Mouse (Mus musculus): ENCODE measurements around the gene Slc6a11.

The Slc6a11 gene

DNA sequence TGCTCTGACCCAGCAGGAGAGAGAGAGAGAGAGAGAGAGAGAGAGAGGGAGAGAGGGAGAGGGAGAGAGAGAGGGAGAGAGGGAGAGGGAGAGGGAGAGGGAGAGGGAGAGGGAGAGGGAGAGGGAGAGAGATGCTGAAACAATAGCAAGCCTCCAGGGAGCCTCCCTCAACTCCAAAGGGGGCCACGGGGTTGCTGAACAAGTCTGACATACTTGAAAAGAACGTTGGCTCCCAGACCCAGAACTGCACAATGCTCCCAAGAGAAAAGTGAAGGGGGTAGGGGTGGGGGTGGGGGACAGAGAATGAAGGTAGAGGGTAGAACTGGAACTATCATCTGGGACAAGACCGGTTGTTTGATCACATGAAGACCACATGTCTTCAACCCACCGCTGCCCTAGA is 136.9 kb downstream of the Slc6a11 start:
- DNase-seq (ENCODE audit: low spot score): no peak

DNA sequence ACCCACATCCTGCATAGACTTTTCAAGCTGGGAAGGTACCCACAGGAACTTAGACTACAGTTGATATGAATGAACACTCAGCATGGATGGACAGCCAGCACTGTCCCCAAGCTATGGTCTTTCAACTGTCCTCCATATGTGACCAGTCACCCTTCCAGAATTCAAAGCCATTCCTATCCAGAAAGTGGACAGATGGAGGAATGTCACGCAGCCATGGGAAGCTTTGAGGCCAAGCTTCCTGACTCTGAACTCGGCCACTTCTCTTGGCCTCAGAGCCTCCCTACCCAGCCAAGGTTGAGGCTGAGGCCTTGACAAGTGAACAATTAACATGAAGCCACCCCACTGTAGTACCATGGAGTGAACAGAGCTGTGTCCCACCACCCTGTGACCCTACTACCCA is 138.5 kb downstream of the Slc6a11 start:
- no peak for DNase-seq (ENCODE audit: low spot score)

DNA sequence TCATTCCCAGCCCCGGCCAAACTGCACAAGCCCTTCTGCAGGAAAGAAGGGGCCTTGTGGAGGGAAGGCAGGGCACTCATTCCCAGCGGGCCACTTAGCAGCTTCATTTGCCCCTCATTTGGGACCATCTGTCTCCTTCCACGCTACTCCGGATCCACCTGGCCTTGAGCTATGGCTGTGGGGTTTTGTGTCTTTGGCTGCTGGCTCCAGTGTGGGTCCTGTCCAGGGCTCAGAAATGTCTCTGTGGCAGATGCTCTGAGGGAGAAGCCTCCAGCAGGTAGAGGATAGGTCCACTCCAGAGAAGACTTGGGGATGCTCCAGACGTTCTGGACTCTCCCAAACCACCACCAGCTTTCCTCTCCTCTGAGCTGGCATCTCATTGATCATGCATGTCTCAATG is 139.8 kb downstream of the Slc6a11 start:
- DNase-seq (ENCODE audit: low spot score): no peak

DNA sequence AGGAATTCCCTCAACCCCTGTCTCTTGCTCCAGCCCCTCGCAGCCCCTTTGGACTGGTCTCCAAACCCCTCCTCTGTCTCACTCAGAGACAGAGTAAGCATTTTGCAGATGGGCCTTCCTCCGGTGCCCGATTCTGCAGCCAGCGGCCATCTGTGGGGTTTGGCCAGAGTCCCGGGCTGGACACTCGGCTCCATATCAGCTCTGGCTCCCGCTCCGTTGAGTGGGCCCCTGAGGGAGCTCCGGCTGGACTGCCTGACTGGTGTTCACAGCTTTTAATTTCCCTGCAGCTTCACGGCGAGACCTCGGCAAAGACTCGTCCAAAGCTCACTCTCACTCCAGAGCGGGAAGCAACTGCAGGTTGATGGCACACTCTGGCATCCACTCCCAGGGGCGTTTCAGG is 141.2 kb downstream of the Slc6a11 start:
- no peak for DNase-seq (ENCODE audit: low spot score)

DNA sequence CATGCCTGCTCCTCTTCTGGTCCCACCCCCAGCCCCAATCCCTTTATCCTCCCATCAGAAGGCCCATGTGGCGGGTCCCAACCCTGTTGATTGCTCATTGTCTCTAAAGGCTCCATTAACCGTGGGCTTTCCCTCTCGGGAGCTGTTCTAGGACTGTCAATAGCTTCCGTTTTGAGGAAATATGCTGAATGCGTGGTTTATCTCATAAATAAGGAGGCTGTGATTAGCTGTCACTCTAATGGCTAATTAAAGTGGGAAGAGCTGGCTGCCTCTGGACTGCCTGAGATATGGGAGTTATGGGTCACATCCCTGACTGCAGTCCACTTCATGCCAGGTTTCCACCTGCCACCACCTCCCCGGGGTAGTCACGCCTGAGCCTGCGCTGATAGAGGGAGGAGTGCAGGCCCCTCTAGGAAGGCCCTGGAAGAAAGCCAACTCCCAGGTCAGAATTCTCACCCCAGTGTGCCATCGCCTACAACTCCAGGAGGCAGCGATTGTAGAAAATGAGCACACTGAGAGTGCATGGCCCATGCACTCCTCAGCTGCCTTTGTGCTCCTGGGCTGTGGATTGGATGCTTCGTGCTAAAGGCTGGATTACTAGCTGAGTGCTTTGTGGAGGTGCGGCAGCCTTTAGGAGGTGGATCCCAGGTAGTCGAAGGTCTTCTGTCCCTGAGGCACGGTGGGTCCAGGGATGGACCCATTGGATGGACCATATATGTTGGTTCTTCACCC is 143.1 kb downstream of the Slc6a11 start:
- DNase-seq (ENCODE audit: low spot score): no peak

DNA sequence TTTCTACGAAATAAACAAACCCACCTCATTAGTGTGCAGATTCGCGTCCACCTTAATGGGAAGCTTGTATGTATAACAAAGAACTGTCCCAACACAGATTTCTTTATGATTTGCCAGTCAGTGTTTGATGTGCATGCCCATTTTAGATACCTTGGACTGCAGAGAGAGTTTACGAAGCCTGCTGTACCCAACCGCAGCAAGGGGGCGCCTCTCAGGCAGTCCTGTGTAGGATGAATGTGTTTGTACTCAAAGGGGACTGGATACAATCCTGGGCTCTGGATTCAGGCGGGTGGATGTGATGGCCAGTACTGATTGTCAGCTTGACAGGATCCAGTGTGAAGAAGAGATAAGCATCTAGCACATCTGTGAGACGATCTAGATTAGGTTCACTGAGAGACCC is 144.8 kb downstream of the Slc6a11 start:
- no peak for DNase-seq (ENCODE audit: low spot score)

DNA sequence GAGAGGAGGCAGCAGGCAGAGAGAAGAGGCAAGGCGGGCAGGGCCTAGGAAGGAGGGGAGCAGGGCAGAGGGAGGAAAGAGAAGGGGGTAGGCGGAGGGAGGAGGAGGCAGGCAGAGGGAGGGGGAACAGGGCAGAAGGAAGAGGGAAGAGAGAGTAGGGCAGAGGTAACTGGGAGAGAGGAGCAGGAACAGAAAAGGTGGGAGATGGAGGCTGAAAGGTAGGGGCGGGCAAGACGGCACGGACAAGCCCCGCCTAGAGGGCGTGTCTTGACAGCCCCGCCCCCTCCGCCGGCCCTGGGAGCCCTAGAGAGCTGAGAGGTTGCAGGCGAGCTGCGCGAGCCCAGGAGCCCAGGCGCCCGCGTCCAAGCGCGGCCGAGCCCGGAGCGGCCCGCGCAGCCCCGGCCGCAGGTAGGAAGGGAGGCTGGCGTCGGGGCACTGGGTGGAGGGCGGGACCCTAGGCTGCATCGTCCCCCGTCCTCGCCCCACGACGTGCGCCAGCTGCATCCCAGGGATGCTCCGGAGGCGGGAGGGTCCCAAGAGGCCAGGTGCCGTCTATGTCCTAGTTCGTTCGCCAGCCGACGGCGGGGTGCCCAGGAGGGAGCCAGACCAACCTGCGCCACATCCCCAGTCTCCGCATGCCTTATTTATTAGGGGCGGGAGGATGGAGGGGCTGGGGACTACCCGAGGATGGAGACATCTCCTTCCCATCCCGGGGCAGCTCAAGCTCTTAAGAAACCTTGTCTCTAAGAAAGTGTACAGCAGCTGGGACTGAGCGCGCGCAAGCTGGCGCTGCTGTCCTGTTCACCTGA is 151.6 kb downstream of the Slc6a11 start, which contains the start of gene Slc6a1:
TSS of gene Slc6a1 (plus strand) at position 167 of the 809 bp plus-strand sequence.
- peak; percentile 21 for DNase-seq (ENCODE audit: low spot score)

DNA sequence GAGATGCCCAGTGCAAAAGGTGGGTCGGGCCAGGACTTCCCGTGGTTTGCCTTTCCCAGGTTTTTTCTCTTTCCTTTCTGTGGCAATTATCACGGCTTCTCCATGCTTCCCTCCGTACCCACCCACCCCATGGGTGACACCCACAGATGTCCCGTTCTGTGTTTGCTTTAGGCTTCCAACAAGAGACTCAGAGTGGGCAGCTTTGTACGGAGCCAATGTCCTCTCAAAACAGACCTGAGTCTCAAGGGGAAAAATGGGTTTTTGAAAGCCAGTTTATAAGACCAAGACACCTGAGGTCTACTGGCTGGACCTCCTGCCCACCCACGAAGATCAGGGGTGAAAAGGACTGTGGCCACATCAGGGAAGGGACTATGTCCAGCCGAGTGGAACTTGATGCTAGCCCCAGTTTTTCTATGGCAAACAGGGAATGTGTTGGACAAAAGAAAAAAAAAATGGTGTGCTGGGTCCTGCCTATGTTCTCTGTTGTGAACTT is 152.3 kb downstream of the Slc6a11 start:
- no peak for DNase-seq (ENCODE audit: low spot score)

DNA sequence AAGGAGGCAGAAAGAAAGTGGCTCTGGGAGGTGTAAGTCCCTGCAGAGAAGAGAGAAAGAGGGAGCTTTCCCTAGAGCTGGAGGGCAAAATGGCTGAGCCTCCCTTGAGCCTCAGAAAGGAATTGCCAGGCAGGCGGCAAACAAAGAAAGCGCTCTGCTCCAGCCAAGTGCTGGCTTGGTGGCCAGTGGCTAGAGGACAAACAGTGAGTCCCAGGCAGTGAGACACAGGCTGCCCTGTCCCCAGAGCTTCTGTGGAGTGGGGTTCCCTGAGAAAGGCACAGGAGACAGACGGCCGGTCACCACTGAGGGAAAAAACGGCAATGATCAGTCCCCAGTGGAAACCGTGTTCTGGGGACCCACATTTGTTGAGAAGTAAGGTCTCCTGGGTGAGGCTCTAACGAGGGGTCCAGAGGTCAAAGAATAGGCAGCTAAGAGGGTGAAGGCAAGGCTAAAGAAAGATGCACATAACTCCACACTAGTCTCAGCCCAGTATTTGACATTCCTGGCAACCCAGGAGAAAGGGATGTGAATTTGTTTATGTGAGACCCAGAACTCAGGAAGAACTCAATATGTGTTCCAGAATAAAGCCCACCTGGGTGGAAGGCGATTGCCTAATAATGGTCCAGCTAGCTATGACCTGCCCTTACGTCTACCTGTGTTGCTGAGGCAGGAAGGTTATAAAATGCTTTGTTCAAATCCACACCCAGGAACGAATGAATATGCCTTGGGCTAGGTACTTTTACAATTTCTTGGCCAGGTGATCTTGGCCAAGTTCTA is 153.1 kb downstream of the Slc6a11 start:
- DNase-seq (ENCODE audit: low spot score): no peak

DNA sequence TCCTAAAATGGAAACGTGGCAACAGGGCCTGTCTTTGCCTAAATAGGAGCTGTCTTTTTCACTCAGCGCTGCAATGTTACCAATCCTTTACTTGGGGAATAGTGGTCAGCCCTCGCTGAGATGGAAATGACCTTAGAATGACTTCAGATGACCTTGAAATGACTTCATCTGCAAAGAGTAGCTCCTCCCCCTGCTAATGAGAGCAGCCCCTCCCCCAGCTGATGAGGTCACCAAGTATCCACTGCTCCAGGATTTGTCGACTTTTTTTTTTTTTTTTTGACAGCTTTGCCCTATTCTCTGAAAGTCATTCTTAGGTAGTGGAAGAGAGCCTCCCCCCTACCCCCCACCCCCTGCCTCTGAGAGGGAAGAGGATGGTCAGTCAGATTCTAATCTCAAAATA is 154.4 kb downstream of the Slc6a11 start:
- no peak for DNase-seq (ENCODE audit: low spot score)

DNA sequence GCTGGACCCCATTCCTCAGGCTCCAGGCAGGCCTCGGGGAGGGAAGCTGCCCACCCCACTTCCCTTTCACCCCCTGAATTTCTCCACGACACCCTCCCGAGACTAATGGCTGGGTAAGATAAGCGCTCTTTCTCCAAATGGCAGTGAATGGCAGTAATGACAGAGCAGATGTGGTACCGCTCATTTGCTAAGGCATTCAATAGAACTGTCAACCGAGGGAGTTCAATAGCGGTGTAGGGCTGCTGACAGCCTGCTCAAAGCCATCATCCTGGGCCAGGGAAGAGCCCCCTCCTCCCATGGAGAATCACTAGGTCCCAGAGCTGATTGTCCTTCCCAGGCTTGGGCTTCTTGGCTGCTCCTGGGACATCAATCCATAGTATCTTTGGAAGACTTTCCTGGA is 158.1 kb downstream of the Slc6a11 start:
- no peak for DNase-seq (ENCODE audit: low spot score)

DNA sequence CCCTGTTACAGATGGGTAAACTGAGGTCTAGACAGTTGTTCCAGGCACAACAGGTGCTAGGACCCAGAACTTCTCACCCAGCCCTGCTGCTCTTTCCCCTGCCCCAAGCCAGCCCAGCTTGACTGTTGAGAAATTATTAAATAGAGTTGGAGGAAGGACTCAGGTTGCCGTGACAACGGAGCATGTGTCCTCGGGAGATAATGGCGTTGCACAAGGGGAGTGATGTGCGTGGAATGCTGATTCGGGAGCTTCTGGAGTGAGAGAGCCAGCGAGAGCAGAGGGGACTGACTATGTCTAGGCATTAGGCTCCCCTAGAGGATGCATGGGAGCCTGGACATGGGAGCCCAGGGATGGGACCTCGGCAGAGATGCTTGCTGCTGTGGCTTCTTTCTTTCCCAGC is 159.1 kb downstream of the Slc6a11 start:
- no peak for DNase-seq (ENCODE audit: low spot score)

DNA sequence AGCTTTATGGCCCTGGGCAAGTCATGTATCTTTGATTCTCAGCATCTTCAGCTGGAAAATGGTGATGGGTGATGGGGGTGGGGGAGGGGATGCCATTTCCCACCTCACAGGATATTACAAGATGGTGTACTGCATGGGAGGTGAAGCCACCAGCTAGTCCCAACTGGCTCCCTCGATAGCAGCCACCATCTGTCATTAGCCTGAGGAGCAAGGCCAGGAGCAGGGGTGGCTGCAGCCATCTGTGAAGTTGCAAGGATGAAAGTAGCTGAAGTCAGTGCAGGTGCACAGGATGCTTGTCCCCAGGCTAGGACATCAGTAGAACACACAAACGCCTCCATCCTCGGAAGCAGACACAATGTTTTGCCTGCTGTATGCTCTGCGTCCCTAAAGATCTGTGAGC is 159.9 kb downstream of the Slc6a11 start:
- DNase-seq (ENCODE audit: low spot score): no peak

DNA sequence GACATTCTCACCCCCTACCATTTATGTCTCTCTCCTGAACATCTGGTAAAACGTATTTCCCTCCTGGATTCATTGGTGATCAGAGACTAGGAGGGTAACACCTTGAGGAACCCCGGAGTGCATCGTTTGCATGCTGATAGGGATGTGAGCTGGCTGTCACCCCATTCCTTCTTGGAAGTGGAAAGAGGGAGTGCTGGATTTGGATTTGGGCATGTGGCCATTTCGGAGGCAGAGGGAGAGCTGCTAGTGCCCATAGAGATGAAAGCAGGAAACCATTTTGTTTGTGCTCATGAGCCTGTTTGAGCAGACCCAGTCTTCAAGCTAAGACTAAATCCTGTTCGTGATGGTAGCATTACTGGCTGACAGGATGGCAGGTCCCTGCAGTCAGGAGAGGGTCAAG is 160.4 kb downstream of the Slc6a11 start:
- no peak for DNase-seq (ENCODE audit: low spot score)

DNA sequence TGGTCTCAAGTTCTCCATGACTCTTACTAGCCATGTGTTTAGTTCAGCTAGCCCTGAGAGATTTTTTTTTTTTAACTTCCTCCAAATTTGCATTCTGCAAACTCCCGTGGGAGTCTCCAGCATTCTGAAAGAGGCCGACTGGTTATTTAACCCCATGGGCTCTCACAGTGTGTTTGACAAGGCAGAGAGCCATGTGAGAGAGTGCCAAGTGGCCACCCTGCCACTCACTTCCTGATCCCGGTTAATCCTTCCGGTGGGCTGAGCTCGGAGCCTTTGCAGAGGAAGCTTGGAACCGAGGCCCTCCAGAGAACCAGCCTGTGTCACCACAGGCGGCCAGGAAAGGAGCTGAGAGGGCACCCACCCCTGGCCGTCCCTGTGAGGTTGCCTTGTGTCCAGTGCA is 162.5 kb downstream of the Slc6a11 start:
- DNase-seq (ENCODE audit: low spot score): no peak

DNA sequence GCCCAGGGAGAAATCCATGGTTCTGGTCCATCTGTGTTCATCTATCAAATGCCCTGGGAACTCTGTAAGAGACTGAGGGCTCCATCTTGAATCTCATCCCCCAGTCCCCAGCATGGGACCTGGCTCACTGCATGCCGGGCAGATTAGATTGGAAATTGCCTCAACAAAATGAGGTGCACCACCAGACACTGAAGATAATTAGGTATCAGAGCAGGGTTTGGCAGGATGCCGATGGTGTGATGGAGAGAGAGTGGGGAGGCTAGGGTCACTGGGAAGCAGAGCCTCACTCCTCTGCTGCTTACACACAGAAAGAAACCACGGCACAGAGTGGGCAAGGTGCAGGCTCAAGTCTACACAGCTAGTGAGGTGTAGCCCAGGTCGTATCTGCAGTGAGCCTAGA is 164.0 kb downstream of the Slc6a11 start:
- DNase-seq (ENCODE audit: low spot score): no peak

DNA sequence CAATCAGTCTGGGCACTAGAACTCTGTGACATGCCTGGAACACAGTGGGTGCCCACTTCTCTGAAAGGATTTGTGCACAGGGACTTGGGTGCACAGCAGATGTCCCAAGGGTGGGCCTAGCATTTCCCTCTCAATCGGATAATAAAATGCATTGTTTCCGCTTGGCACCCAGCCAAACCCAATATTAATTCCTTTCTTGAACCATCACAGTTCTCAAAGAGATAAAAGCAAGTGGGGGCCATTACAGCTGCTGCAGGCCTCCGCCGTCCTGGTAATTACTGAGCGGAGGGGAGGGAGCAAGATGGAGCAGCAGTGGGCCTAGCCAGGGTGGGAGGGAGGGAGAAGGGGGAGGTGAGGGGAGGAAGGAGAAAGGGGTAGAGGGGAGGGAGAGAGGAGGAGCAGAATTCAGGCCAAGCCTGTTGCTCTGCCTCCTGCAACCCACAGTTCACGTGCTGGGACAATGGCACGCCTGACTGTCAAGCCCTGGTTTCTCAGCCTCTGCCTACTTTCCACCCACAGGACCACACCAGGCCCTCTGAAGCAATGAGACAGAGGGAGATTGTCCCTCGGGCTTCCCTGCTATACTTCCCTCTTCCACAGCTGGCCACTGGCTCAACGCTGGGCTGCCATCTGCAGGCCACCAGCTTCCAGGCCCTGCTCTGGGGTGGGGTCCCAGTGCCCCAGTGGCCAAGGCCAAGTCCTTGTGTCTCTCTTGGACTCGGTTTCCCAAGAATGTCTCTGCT is 166.4 kb downstream of the Slc6a11 start:
- no peak for DNase-seq (ENCODE audit: low spot score)

All from lung, postnatal 25 days (tissue).